Mouse (Mus musculus): ENCODE results near the gene Rcc1.

Rcc1 gene

DNA sequence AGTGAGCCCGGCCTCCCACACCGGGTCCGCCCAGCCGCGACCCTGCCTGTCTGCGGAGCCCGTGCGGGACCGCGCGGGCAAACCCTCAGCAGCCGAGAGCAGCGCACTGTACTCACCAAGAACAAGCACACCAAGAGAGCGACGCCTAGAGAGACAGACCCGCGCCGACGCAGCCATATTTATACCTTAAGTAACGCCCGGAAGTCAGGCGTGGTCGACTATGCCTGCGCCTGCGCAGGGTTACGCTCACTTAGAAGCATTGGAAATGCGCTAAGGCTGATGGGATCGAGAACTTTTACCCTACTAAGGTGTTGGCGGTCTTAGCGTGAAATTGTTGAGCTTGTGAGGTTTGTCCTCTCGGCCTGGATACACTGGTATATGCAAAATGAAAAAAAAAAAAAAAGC is at the start of gene Rcc1:
Gene Rcc1 (minus strand): TSS at position 125 of the 405 bp plus-strand sequence.
- DNase-seq = peak; percentile 91

DNA sequence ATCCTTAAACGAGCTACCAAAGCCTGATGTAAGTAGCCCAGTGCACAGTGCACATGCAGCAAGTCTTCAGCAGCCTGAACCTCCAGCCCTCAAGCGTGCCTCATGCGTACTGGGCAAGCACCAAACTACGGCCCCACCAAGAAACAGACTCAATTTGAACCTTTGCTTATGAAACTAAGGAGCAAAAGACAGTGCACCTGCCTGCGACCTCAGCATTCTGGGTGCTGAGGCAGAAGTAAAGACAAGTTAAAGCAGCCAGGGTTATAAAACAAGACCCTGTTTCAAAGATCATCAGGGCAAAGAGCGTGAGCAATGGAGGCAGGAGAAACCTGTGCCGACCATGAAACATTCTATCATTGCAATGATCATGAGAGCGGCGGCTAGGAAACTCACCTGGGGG is 47.6 kb upstream of the Rcc1 start:
- DNase-seq = no peak

DNA sequence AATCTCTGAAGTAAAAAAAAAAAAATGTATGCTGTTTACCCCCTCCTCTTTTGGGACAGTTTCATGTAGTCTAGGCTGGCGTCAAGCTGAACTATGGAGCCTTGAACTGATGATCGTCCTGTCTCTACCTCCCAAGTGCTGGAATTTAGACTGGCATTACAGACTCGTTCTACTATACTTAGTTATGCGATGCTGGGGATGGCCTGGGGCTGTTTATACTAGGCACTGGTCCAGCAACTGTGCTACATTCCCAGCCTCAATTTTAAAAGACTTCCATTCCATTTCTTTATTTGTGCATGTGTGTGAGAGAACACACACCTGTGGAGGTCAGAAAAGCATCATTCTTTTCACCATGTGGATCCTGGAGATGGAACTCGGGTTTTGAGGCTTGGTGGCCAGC is 45.5 kb upstream of the Rcc1 start:
- no peak for DNase-seq

DNA sequence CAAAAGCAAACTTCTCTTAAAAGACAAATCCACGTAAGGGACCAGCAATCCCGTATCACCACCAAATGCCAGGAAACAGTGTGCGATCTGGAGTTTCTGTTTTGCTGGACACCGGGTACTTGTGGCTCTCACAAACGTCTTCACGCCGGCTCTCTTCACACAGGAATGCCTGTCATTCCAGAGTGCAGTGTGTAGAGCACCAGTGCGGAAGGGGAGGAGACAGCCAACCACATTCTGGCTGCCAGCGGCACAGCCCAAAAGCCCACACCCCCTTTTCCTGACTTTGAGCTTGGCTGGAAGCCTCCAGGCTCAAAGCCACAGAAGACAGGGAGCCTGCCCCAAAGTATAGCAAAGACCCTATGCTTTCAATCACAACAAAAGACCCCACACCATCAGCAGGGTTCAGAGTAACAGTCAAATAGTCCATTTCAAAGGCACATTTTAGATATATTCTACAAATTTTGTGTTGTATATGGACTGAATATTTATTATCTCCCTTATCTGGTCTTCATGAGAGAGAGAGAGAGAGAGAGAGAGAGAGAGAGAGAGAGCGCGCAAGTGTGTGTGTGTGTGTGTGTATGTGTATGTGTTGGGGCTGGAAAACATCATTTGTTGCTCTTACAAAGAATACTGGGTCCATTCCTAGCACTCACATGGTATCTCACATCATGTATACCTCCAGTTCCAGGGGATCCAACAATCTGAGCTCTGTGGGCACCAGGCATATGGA is 44.8 kb upstream of the Rcc1 start:
- no peak for DNase-seq

DNA sequence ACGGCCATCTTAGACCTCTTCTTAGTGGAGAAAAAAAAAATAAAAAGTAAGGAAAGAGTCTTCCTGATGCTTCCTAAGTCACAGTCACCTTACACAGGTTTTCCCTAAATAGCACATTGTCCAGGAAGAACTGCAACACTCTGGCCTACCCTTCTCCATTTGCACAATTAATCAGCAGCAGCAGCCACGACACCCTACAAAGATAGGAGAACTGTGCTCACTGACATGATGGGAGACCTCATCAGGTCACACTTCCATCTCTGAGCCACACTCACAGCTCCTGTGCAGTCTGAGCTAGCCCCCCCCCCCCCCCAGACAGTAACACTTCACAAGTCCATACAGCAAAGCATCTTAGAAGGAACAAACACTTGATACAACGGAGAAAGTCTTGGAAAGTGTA is 43.7 kb upstream of the Rcc1 start:
- DNase-seq = no peak

DNA sequence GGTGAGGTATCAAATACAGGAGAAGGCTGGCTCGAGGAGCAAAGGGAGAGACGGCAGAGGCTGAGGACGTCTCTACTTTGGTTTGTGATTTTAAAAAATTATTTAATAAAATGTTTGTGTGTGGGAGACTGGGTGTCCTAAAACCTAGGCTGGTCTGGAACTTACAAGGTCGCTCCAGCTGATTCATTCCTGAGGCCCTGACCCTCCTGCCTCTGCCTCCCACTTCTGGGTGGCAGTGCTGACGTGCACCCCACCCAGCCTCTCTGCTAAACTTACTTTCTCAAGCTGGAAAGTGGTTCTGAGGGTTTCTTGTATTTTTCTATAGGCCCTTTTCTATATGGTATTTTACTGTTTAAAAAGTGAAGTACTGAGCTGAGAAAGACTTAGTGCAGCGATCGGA is 42.8 kb upstream of the Rcc1 start:
- no peak for DNase-seq

DNA sequence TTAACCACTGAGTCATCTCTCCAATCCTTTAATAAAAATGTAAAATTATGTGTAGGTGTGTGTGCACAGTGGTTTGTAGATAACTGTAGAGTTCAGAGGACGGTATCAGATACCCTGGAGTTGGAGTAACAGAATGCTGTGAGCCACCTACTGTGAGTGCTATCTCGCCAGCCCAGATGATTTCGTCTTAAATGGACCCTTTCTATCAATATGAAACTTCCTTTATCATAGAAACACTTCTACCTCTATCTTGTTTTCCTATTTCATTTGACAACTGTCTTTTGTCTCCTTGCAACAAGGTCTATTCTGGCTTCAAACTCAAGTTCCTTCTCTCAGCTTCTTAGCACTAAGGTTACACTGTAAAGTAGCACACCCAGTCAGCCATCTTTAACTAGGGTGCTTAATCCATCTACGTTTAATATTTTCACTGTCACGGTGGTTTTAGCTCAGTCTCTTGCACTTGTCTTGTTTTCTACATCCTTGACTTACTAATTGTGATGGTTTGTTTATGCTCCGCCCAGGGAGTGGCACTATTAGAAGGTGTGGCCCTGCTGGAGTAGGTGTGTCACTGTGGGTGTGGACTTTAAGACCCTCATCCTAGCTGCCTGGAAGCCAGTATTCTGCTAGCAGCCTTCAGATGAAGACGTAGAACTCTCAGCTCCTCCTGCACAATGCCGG is 37.8 kb upstream of the Rcc1 start:
- no peak for DNase-seq

DNA sequence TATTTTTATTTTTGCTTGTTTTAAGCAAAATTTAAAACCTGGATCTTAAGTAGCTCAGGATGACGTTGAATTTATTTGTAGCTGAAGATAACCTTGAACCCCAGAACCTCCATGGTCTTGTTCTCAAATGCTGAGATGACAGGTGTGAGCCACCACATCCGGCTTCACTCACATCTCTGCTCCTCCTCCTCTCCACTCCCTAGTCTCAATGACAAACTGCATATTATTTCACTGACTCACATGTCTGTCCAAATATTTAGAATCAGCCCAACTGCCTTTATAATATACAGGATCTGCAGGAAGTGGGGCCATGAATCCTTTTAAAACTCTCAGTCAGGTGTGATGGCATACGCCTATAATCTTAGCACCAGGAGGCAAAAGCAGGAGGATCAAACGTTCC is 35.9 kb upstream of the Rcc1 start:
- no peak for DNase-seq

DNA sequence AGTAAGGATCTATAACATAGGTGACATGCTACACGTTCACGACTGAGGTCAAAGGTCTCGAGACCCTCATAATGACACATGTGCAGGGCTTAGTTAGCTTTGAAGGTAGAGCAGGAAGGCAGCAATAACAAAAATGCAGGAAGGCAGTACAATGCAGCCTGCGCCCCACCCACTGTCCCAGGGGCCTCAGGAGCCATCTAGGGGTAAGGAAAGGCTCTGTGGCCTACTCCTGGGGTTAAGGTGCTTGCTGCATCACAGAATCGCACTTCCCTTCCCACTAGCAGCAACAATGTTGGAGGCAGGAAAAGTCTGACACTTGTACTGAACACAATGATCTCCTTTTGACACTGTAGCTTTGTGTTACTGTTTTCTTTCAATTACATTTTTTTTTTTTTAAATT is 34.2 kb upstream of the Rcc1 start:
- no peak for DNase-seq

DNA sequence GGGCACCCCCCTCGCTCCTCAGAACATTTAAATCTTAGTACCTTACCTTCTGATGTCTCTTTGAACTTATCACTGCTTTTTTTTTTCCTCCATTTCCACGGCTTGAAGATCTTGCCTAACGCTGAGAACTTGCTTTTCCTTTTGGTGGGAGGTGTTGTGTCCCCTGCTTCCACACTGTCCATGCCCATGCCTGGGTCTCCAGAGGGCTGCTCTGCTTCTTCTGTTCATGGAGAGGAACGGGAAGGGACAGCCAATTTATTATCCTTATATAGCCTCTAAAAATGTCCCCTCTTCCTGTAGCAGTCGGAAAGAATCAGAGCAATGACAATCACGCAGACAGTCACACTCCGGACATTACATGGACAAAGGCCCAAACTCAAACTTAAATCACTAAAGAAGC is 33.4 kb upstream of the Rcc1 start:
- DNase-seq = no peak

DNA sequence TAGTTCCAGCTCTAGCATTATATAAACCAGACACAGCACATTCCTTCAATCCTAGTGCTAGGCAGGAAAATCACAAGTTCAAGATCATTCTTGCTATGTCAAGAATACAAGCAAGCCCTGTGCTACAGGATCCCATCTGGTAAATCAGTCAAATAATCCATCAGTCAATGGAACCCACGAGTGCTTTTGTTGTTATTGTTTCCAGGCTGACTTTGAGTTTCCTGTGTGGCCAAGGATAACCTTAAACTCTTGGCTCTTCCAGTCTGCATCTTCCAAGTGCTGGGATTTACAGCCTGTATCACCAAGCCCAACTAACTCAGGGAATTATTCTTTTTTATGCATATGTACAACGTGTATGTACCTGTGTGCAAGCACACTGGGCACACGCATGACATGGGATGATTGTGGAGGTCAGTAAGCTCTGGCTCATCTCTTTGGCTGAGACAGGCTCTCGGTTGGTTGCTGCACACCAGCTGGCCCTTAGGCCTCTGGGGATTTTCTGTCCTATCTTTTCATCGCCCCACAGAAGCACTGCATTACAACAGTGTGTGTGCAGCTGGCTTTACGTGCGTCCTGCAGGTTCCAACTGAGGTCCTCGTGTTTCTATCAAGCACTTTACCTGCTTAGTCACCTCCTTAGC is 32.5 kb upstream of the Rcc1 start:
- DNase-seq = no peak

DNA sequence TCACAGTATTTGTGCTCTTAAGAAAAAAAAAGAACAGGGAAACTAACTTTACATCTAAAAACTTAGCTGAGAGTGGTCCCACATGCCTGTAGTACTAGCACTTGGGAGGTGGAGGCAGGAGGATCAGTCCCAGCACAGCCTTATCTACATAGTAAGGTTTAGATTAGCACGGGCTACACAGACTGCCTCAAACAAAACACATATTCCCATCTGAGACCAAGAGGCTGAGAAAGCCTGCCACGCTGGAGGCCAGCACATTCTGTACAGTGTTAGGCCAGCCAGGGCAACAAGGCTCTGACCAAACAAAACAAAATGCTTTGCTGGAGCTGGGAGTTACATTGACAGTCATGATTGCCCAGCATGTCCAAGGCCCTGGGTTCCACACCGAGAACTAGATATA is 30.1 kb upstream of the Rcc1 start:
- no peak for DNase-seq

DNA sequence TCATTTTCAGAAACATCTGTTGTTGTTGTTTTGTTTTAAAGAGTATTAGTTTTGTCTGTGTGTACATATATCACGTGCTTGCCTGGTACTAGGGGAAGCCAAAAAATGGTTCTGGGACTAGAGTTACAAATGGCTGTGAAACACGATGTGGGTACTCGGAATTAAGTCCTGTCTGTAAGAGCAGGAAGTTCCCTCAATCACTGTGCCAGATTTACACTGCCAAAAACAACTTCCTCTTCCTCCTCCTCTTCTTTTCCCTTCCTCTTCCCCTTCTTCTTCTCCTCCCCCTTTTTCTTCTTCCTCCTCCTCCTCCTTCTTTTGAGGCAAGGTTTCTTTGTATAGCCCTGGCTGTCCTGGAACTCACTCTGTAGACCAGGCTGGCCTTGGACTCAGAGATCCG is 28.9 kb upstream of the Rcc1 start:
- DNase-seq = no peak

DNA sequence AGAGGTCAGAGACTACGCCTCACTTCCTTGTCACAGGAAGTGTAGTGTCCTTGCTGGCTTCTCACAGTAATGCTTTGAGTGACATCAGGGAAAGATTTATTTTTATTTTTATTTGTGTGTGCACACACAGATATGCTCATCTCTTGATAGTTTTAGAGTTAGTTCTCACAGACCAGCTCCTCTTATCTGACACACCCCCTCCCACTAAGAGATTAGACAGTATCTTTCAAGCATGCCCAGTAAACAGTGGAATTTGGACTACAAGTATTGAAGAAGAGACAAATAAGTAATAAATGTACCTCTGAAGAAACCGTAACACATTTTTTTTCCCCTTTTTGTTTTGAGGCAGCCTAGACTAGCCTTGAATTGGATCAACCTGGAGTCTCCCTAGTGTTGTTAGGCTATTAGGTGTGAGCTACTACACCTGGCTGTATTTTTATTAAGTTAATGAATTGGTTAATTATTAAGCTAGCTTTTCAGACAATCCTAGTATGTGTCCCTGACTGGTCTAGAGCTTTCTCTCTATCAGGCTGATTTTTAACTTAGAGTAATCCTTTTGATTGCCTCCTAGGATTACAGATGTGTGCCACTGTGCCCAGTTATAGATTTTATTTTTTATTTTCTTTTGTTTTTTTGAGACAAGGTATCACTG is 27.7 kb upstream of the Rcc1 start:
- no peak for DNase-seq

DNA sequence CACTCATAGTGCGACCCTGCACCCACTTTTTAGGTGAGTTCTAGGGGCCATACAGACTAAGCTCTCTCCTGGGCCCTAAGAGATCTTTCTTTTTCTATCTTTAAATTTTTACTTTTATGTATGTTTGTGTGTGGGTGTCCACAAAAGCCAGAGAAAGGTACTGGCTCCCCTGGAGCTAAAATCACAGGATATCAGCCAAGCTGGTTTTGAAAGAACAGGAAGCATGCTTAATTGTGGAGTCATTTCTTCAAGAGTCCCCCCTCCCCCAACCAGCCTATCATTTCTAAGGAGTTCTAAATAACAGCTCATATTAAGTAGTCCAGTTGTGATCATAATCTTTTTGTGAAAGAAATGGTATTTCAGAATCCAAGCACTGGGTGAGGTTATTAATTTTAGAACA is 20.4 kb upstream of the Rcc1 start:
- DNase-seq = no peak

DNA sequence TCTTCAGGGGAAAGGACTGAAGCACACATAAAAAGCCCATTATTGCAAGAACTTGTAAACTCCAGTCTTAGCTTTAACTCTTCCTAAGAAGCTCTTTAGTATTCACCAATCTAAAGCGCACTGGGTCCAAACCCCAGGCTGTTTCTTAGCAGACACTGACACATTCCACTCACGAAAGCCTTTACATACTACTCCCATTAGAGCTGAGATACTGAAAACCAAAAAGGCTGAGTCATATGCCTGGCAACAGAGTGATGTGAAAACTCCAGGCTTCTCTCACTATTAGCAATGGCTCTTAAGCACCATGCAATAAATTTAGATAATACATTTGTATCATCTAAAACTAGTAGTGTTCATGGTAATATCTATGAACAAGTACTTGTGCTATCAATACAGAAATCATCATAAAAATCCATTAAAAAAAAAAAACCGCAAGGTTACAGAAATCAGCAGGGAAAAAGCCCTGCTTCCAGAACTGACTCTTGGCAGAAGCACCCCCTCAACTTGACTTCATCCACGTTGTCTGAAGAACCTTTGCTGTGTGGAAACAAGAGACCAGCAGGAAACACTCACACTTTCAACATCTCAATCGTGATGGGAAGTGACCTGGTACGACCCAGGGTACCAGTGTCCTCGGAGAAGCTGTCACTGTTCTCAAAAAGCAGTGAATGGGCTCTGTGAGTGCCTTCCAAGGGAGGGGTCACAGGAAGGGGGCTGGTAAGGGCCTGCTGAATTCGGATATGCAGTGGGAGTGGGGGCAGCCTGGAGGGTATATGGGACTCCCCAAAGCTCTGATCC is 16.7 kb upstream of the Rcc1 start:
- no peak for DNase-seq

DNA sequence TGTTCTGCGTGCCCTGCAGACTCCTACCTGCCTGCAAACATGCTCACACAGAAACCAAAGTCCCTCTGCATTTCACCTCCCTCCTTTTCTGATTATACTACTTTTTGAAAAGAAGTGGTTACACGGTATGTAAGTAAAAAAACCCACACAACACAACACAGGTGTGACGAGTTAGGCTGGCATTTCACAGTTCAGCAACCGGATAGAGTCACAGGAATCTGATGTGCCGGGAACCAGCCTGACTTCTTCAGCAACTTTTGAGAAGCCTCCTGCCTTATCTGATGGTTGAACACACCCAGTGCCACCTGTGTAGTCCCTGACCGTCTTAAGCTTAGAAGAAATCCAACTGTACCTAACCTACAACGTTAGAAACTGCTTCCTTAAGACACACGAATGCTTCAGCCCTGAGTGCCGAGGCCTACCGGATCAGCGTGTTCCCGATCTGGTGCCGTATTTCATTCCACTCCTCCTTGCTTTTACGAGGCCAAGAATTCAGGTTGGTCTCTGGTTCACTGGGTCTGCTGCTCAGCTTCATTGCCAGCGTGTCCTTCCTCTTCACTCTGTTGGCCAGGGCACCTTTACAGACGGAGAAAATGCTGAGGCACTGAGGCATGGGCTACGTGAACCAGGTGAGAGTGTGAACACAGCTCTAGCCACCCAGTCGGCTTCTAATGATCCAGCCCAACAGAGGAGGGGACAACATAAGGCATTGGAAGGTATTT is 14.2 kb upstream of the Rcc1 start:
- DNase-seq = no peak

DNA sequence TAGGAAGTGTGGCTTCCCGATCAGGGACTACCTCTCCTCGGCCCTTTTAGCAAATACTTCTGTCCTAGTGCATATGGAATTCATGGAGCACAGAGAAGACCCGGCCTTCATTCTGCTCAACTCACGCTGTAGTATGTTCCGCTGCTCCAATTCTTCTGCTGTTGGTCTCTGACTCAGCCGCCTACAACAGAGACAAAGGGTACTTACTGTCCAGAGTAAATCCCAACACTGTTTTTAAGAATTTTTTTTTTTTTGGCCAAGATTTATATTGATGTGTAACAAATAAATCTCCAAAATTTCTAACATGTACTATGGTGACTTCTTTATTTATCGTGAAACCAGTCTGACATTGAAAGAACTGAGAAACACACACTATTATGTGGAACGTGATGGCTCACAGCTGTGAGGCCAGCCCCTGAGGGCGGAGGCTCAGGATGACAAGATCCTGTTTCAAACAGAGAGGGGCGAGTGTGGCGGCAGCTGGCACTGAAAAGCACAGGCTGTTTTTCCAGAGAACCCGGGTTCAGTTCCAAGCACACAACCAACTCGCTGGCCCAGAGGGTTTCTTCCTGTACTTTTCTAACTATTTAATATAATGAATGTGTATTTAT is 12.2 kb upstream of the Rcc1 start:
- no peak for DNase-seq

DNA sequence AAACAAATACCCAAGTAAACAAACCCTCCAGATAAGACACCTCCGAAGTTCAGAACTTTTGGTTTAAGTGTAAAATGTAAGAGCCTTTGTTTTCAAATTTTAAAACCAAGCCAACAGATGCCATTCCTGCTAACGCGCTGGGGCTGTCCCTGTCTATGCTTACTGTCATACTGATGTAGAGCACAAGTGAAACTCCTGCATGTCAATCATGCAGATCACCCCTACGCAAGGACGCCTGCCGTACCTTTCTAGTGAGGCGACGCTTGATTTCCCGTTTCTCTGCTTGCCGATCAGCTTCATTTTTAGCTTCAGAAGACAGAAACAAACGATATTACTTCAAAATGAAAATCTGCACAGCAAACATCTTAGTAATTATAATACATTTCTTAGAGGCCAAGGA is 10.1 kb upstream of the Rcc1 start:
- DNase-seq = no peak

DNA sequence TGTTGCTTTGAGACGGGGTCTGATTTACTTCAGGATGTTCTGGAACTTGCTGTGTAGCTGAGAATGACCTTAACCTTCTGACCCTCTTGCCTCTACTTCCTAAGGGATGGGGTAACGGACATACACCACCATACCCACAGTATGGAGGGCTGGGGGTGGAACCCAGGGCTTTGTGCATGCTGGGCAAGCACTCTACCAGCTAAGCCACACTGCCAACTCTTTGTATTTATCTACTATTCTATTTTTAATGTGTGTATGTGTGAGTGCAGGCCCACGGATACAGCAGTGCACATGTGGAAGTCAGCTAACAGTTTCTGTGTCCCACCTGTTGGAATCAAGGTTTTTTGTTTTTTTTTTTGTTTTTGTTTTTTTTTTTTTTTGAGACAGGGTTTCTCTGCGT is 6.1 kb upstream of the Rcc1 start:
- no peak for DNase-seq

DNA sequence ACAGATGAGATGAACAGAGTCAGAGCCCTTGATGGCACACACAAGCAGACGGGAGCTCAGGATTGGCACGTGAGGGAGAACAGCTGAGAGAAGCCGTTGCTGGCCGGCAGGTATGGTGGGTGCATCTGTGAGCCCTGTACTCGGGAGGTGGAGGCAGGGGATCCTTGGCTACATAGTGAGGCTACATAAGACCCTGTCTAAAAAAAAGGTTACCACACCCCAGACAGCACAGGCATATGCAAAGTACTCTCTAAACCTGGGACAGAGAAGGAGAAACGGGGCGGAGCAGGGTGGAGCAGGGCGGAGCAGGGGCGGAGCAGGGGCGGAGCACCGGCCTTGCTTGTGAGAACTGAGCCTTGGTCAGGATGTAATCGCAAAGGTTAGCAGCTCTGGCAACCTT is 2.8 kb upstream of the Rcc1 start:
- DNase-seq = peak; percentile 29

DNA sequence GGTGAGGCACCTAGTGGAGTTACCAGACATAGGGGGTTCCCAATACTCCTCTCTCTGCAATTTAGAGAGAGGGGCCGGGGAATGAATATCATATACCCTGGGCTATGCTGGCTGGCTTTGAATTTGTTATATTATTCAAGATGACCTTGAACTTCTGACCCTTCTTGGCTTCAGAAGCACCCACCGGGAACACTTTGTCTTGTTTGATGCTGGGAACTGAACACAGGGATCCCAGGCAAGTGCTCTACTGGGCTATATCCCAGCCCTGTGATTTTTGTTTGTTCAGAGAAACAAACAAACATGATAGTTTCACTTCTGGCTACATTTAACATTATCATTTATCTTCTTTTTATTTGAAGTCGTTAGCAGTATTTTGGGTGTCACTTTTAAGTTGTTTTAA is 2.0 kb upstream of the Rcc1 start:
- DNase-seq = no peak

All from right cerebral cortex, adult 18-20 months (tissue).